Mouse (Mus musculus) testis, adult 2 months (tissue): ENCODE measurements around the gene Sept10. TPM values are rescaled to one million over a fixed set of nuclear protein-coding genes. Genes with fewer than 3 reads are reported as not detected.

Experiments
- H3K27ac ChIP-seq: fragments of 200-500 bp; 2 replicates; pipeline ENCODE4 v1.5.1; 2012; ENCODE audit warnings: low read depth, low read length; ENCODE audit not compliant: control insufficient read depth, insufficient read depth
- H3K27me3 ChIP-seq: fragments of 200-500 bp; 2 replicates; pipeline ENCODE4 v1.6.1; 2012; ENCODE audit warnings: mild to moderate bottlenecking, low read length, moderate library complexity; ENCODE audit not compliant: control insufficient read depth, insufficient read depth
- H3K36me3 ChIP-seq: fragments of 200-500 bp; 2 replicates; pipeline ENCODE4 v1.6.1; 2012; ENCODE audit warnings: mild to moderate bottlenecking, low read length; ENCODE audit not compliant: control insufficient read depth, insufficient read depth
- H3K4me1 ChIP-seq: fragments of 200-500 bp; 2 replicates; pipeline ENCODE4 v1.6.1; 2012; ENCODE audit warnings: low read length; ENCODE audit not compliant: control insufficient read depth, insufficient read depth
- H3K4me3 ChIP-seq: fragments of 200-500 bp; 2 replicates; pipeline ENCODE4 v1.5.1; 2012; ENCODE audit warnings: low read depth, mild to moderate bottlenecking, low read length, moderate library complexity, mixed read lengths; ENCODE audit not compliant: control insufficient read depth
- CTCF ChIP-seq: fragments of 200-500 bp; IDR thresholded peaks from 2 replicates; pipeline ENCODE4 v1.5.1; 2012; ENCODE audit warnings: low read depth, mild to moderate bottlenecking, inconsistent platforms, low read length, moderate library complexity; ENCODE audit not compliant: control insufficient read depth, insufficient read depth, insufficient replicate concordance
- POLR2A ChIP-seq: fragments of 200-500 bp; IDR thresholded peaks from 2 replicates; pipeline ENCODE4 v1.6.1; 2012; ENCODE audit warnings: low read depth, mild to moderate bottlenecking, inconsistent platforms, low read length, moderate library complexity; ENCODE audit not compliant: control insufficient read depth
- polyA plus RNA-seq: library from polyadenylated mRNA; depleted of rRNA; stranded (reverse); fragments of >200 nt; gene quantifications from 2 replicates; pipeline ENCODE4 v1.2.3, GENCODE M21; 2012

Gene Sept10
- polyA plus RNA-seq, 1 experiment = 52.0 TPM

GRCm38 (mm10) chr10:59162185-59162897, 59.3 kb downstream of the Sept10 start:
- TF ChIP-seq CTCF = no peak
- no peak for TF ChIP-seq POLR2A
- no peaks in the 10 kb centered on the region for H3K4me1 ChIP-seq

DNA sequence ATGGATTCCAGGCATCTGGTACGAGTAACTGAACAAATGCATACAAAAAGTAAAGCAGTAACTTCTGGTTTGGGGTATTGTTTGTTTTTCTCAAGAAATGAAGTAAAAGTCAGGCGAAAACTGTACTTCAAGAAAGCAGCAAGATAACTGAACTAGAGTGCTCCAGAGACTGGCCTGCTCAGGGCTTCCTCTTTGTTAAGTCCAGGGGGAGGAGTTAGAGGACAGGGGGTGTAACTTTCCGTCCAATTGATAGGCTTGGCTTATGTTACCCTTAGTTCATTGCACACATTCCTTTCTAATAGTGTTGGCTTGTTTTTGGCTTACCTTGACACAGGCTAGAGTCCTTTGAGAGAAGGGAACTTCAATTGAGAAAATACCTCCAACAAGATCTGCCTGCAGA, 63.0 kb downstream of the Sept10 start:
- no peak for TF ChIP-seq POLR2A
- TF ChIP-seq CTCF = no peak
- H3K4me1 ChIP-seq = no peaks in the 10 kb centered on the region
- no peaks in the 10 kb centered on the region for H3K27me3 ChIP-seq
- no peaks in the 10 kb centered on the region for H3K36me3 ChIP-seq
- H3K4me3 ChIP-seq = peak overlapping the region; percentile 16
- H3K27ac ChIP-seq = no peak overlapping the region

More at GRCm38 (mm10) chr10:59162185-59162897, 59.3 kb downstream of the Sept10 start:
- Histone ChIP-seq H3K4me3 (no peak overlapping the region), H3K27ac (no peak overlapping the region), H3K27me3 (no peaks in the 10 kb centered on the region), H3K36me3 (no peaks in the 10 kb centered on the region)

- H3K4me1 ChIP-seq = no peaks in the 10 kb centered on the region
- no peaks in the 10 kb centered on the region for H3K36me3 ChIP-seq
- H3K27me3 ChIP-seq = no peaks in the 10 kb centered on the region
- no peak overlapping the region for H3K4me3 ChIP-seq
- TF ChIP-seq CTCF (no peak), POLR2A (no peak)
- no peak overlapping the region for H3K27ac ChIP-seq
These were observed 69.0 kb downstream of the Sept10 start for GRCm38 (mm10) chr10:59152544-59153081.

- Histone ChIP-seq H3K4me3 (no peak overlapping the region), H3K4me1 (no peaks in the 10 kb centered on the region), H3K27me3 (no peaks in the 10 kb centered on the region), H3K27ac (no peak overlapping the region), H3K36me3 (no peaks in the 10 kb centered on the region)
- TF ChIP-seq CTCF = no peak
- no peak for TF ChIP-seq POLR2A
These were observed 70.5 kb downstream of the Sept10 start for GRCm38 (mm10) chr10:59150938-59151657.

- no peak overlapping the region for H3K4me3 ChIP-seq
- H3K36me3 ChIP-seq = no peaks in the 10 kb centered on the region
- H3K27ac ChIP-seq = no peak overlapping the region
- H3K4me1 ChIP-seq = no peaks in the 10 kb centered on the region
- no peaks in the 10 kb centered on the region for H3K27me3 ChIP-seq
- no peak for TF ChIP-seq POLR2A
- TF ChIP-seq CTCF = no peak; the same call in 1 of the 2 replicates
These were observed 71.7 kb downstream of the Sept10 start for GRCm38 (mm10) chr10:59149956-59150383.

DNA sequence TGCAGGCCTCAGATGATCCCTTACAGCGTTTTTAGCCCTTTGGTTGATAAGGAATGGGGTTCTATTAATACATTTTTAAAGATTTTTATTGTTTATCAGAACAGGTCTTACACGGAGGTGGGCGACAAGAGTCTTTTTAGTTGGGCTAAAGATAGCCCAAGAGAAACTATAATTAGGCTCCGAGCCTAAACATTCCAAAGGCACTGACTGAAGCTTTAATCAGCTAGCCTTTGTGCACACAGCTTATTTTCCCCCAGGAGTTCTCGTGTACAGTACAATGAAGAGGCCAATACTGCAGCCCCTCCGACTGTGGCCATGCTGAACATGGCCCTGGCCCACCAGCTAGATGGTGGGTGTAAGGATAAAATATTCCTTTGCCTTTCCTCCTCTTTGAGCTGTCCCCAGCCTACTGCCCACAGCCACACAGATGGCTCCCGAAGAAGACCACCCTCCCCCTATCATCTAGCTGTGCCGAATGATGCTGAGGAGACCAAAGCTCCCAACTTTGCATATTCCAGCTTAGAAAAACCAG, 88.1 kb downstream of the Sept10 start:
- Histone ChIP-seq H3K4me1 (no peaks in the 10 kb centered on the region), H3K4me3 (no peak overlapping the region), H3K36me3 (no peaks in the 10 kb centered on the region), H3K27me3 (no peaks in the 10 kb centered on the region), H3K27ac (no peak overlapping the region)
- no peak for TF ChIP-seq POLR2A
- TF ChIP-seq CTCF = no peak

DNA sequence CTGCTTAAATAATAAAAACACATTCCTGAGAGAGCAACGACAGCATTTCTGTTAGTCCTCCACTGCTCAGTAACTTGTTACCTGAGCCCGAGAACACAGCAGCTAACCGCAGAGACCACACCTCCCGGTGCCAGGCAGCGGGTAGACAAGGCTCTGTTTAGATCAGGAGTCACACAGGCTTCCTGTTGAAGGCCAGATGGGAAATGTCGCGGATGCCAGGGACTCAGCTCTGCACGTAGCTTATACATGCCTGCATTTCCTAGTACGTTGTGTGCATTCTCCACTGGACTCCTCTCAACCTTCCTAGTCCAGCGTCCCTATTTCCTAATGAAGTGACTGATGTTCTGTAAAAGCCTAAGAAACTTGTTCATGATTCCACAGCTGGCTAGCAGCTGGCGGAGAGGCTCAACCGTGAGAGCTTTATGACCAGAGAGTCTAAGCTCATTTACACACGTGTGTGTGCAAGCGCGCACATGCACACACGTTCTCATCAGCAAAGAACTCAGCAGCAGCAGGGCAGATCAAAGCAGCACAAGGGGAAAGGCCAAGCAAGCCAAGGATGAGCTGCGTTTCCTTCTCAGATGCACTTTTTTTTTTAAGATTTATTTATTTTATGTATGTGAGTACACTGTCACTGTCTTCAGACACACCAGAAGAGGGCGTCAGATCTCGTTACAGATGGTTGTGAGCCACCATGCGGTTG, 89.6 kb downstream of the Sept10 start:
- no peak for TF ChIP-seq POLR2A
- TF ChIP-seq CTCF = no peak
- H3K4me1 ChIP-seq = no peaks in the 10 kb centered on the region
- H3K27ac ChIP-seq = no peak overlapping the region
- H3K36me3 ChIP-seq = no peaks in the 10 kb centered on the region
- no peak overlapping the region for H3K4me3 ChIP-seq
- no peaks in the 10 kb centered on the region for H3K27me3 ChIP-seq
